Mouse (Mus musculus) forebrain, postnatal 0 days (tissue): ENCODE results near the gene Lenep. TPM values are rescaled to one million over a fixed set of nuclear protein-coding genes. Genes with fewer than 3 reads are reported as not detected.

Experiments
- ATAC-seq: fragments of 200-750 bp; cut with Nextera tagmentation; 2 replicates; pipeline ENCODE4 v1.8.0; 2017; ENCODE audit warnings: mild to moderate bottlenecking, moderate library complexity
- DNase-seq: peaks from one replicate; pipeline ENCODE4 v3.0.0-alpha.2; 2015
- H3K27ac ChIP-seq: fragments of 300-500 bp; sonication (generic); 2 replicates; pipeline ENCODE4 v1.5.1; 2014; ENCODE audit warnings: low read depth, mild to moderate bottlenecking, antibody characterized with exemption, low read length, moderate library complexity, mixed read lengths
- H3K27me3 ChIP-seq: fragments of 300-500 bp; sonication (generic); 2 replicates; pipeline ENCODE4 v1.6.1; 2014; ENCODE audit warnings: mild to moderate bottlenecking, low read length, mixed read lengths; ENCODE audit not compliant: insufficient read depth
- H3K36me3 ChIP-seq: fragments of 300-500 bp; sonication (generic); 2 replicates; pipeline ENCODE4 v1.6.1; 2014; ENCODE audit warnings: mild to moderate bottlenecking, moderate library complexity; ENCODE audit not compliant: insufficient read depth
- H3K4me1 ChIP-seq: fragments of 300-500 bp; sonication (generic); 2 replicates; pipeline ENCODE4 v1.6.1; 2014; ENCODE audit warnings: antibody characterized with exemption; ENCODE audit not compliant: insufficient read depth
- H3K4me2 ChIP-seq: fragments of 300-500 bp; sonication (generic); 2 replicates; pipeline ENCODE4 v1.6.1; 2014; ENCODE audit warnings: low read depth, mild to moderate bottlenecking, moderate library complexity
- H3K4me3 ChIP-seq: fragments of 300-500 bp; sonication (generic); 2 replicates; pipeline ENCODE4 v1.5.1; 2014; ENCODE audit warnings: low read depth, low read length, mixed read lengths
- H3K9ac ChIP-seq: fragments of 300-500 bp; sonication (generic); 2 replicates; pipeline ENCODE4 v1.6.1; 2014; ENCODE audit warnings: mild to moderate bottlenecking
- H3K9me3 ChIP-seq: fragments of 300-500 bp; sonication (generic); 2 replicates; pipeline ENCODE4 v1.6.1; 2016; ENCODE audit warnings: low read length
- CTCF ChIP-seq: sonication (generic); IDR thresholded peaks from 2 replicates; pipeline ENCODE4 v1.5.1; 2016; ENCODE audit warnings: antibody characterized with exemption, control low read depth, low read depth
- WGBS: fragments of 180-500 bp; shearing (Covaris S2); extraction: QIAGEN DNeasy Blood & Tissue Kit; methylation state at CpG from one replicate; pipeline ENCODE4 v1.1.7; 2014; 5-methylcytosine and 5-hydroxymethylcytosine counted together
- polyA plus RNA-seq: library from polyadenylated mRNA; unstranded; fragments of >200 nt; fragmentation: Nextera tagmentation; extraction: Ambion mirVana; gene quantifications from 2 replicates; pipeline ENCODE4 v1.2.1, GENCODE M21; 2015
- total RNA-seq: library from RNA; depleted of rRNA; stranded (reverse); fragments of >200 nt; gene quantifications from 2 replicates; pipeline ENCODE4 v1.2.3, GENCODE M21; 2014

The Lenep gene
- total and polyA plus RNA-seq, 2 experiments from 2014 or later, result 4.2 TPM; not detected in 1

GRCm38 (mm10) chr3:89392871-89393311 is 9.7 kb downstream of the Lenep start:
- TF ChIP-seq CTCF, result no peak
- DNase-seq (no peak), ATAC-seq (no peak)
- H3K9me3 ChIP-seq, result no peaks in the 10 kb centered on the region
- peaks cover 27% of the 10 kb centered on the region for H3K4me1 ChIP-seq
- peak overlapping the region; percentile 96 for H3K4me2 ChIP-seq
- H3K27ac ChIP-seq, result no peak overlapping the region
- H3K9ac ChIP-seq, result peak overlapping the region; percentile 10; the same call in 1 of the 2 replicates
- peaks cover 8% of the 10 kb centered on the region; the same call in 1 of the 2 replicates for H3K27me3 ChIP-seq
- no peaks in the 10 kb centered on the region for H3K36me3 ChIP-seq
- H3K4me3 ChIP-seq, result peak overlapping the region; percentile 38
- WGBS, result 0% methylated on average over 22 of the region's 24 CpGs

- no peaks in the 10 kb centered on the region for H3K9me3 ChIP-seq
- 3% methylated on average over 54 of the region's 56 CpGs for WGBS
- H3K4me3 ChIP-seq, result peak overlapping the region; percentile 38
- H3K27ac ChIP-seq, result no peak overlapping the region
- H3K36me3 ChIP-seq, result no peaks in the 10 kb centered on the region
- H3K9ac ChIP-seq, result peak overlapping the region; percentile 44
- peaks cover 8% of the 10 kb centered on the region; the same call in 1 of the 2 replicates for H3K27me3 ChIP-seq
- peaks cover 27% of the 10 kb centered on the region for H3K4me1 ChIP-seq
- no peak for TF ChIP-seq CTCF
- DNase-seq, result no peak
- peak overlapping the region; percentile 96 for H3K4me2 ChIP-seq
- no peak for ATAC-seq
Measured at GRCm38 (mm10) chr3:89391663-89392511, 10.7 kb downstream of the Lenep start.

- H3K9ac ChIP-seq, result peak overlapping the region; percentile 44
- H3K27me3 ChIP-seq, result peaks cover 8% of the 10 kb centered on the region; the same call in 1 of the 2 replicates
- ATAC-seq (no peak), DNase-seq (no peak)
- H3K27ac ChIP-seq, result no peak overlapping the region
- H3K4me3 ChIP-seq, result peak overlapping the region; percentile 38
- H3K36me3 ChIP-seq, result no peaks in the 10 kb centered on the region
- TF ChIP-seq CTCF, result no peak
- H3K9me3 ChIP-seq, result no peaks in the 10 kb centered on the region
- H3K4me1 ChIP-seq, result peaks cover 27% of the 10 kb centered on the region
- peak overlapping the region; percentile 96 for H3K4me2 ChIP-seq
- WGBS, result 14% methylated on average over 19 of the region's 19 CpGs
Measured at GRCm38 (mm10) chr3:89390699-89391662, 11.6 kb downstream of the Lenep start.

GRCm38 (mm10) chr3:89390111-89390515 is 12.5 kb downstream of the Lenep start:
- Histone ChIP-seq H3K4me1 (peaks cover 27% of the 10 kb centered on the region), H3K27me3 (peaks cover 3% of the 10 kb centered on the region; the same call in 1 of the 2 replicates), H3K4me2 (no peak overlapping the region), H3K9ac (no peak overlapping the region), H3K27ac (no peak overlapping the region), H3K36me3 (no peaks in the 10 kb centered on the region), H3K9me3 (no peaks in the 10 kb centered on the region), H3K4me3 (no peak overlapping the region)
- ATAC-seq, result no peak
- WGBS, result 40% methylated on average over 5 of the region's 5 CpGs
- DNase-seq, result no peak
- TF ChIP-seq CTCF, result no peak

- Histone ChIP-seq H3K27me3 (no peaks in the 10 kb centered on the region; the same call in 1 of the 2 replicates), H3K27ac (no peak overlapping the region), H3K9me3 (no peaks in the 10 kb centered on the region), H3K36me3 (no peaks in the 10 kb centered on the region), H3K4me1 (peaks cover 26% of the 10 kb centered on the region), H3K4me2 (no peak overlapping the region), H3K9ac (no peak overlapping the region), H3K4me3 (no peak overlapping the region)
- ATAC-seq (peak; percentile 63), DNase-seq (peak; percentile 71)
- TF ChIP-seq CTCF, result no peak
- WGBS, result 73% methylated on average over 5 of the region's 6 CpGs
Measured at GRCm38 (mm10) chr3:89388901-89389740, 13.5 kb downstream of the Lenep start.
